ENCODE assay signal across 11 mouse cellular contexts in the genomic region with DNA sequence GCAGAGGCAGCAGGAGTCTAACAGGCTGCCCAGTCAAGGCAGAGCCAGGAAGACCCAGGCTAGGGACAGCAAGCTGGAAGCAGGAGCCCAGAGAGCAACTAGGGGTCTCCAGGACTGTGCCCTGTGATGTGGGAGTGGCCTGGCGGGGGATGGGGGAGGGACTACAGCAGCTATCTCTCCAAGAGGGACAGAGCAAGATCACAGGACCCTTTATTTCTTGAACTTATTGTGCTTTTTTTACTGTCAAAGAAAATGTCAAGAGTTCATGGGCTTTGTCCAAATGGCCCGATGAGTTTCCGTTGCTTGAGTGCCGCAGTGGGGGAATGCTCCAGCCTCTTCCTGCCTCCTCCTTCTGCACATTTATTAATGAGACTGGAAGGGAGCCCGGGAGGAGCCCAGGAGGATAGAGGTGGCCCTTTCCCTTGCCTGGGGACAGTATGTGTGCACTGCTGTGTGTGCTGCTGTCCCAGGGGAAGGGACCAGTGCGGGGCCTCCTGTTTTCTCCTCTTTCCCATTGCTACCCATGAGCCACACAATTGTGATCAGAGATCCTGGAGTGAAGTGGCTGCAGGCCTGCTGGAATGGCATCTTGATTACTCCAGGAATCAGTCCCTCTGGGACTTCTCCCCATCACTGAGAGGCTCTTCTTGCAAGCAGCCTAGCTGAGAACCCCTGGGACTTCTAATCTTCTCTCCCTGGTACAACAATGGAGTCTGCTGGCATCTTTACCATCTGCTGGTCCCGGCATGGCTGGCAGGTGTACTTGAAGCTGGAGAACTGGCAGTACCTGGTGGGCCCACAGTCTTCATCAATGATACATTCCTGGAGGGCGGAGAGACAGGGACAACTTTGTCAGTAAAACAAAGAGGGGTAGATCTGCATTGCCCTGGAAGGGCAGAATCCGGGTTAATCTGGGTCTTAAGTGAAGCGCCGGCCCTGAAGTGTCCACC. TPM values are rescaled to one million over a fixed set of nuclear protein-coding genes. Genes with fewer than 3 reads are reported as not detected.
DNase-seq lines count a peak whose midpoint lies in the region; ATAC-seq and TF ChIP-seq lines count a peak whose summit lies in the region.
"Had no signal": no experiment of that assay in that cellular context is flagged by ENCODE, and none has a peak within 500 bp of the region (broad histone marks: within the 10 kb centered on the region; RNA-seq: fewer than 3 reads in every experiment).

No protein-coding gene starts in this region.

- H3K27ac ChIP-seq in heart, adult 2 months, result no peak overlapping the region
- H3K27ac ChIP-seq in stomach, embryonic 16.5 days (ENCODE audit: low read length), result no peak overlapping the region
- no peak overlapping the region for H3K27ac ChIP-seq in stomach, postnatal 0 days (replicated peaks)
- 0 out of 2 replicates have a peak overlapping the region, but pooled peaks have one; percentile 22 for H3K27ac ChIP-seq in heart, postnatal 0 days (ENCODE audit: low read depth)
- H3K27ac ChIP-seq: macrophage; neural tube, embryonic 12.5 days had no signal

- intact Hi-C loops in heart, adult 2 months (cut with DNase I), result no loop called here
- intact Hi-C loops in left cerebral cortex, postnatal 36 days (cut with DNase I), result loop anchor here (5.0 kb wide), 1 partner anchor 56 kb away; no protein-coding TSS in a partner anchor

- peaks cover 2% of the 10 kb centered on the region for H3K4me1 ChIP-seq in heart, adult 2 months (ENCODE audit: control insufficient read depth, insufficient read depth, low read length)
- no peaks in the 10 kb centered on the region for H3K4me1 ChIP-seq in stomach, embryonic 16.5 days (ENCODE audit: control insufficient read depth, insufficient read depth, low read length)
- no peaks in the 10 kb centered on the region for H3K4me1 ChIP-seq in stomach, postnatal 0 days (replicated peaks; ENCODE audit: control insufficient read depth, insufficient read depth)
- peaks cover 9% of the 10 kb centered on the region; the same call in 1 of the 2 replicates for H3K4me1 ChIP-seq in heart, postnatal 0 days (ENCODE audit: control insufficient read depth, insufficient read depth)

- TF ChIP-seq EP300 in heart, adult 2 months (IDR thresholded peaks at IDR 0.05; ENCODE audit: insufficient read depth, low read depth, low read length), result no peak
- TF ChIP-seq EP300 in stomach, postnatal 0 days (optimal IDR thresholded peaks at IDR 0.05), result no peak
- no peak for TF ChIP-seq EP300 in heart, postnatal 0 days (IDR thresholded peaks at IDR 0.05; ENCODE audit: low read depth)

- TF ChIP-seq CTCF in heart, adult 2 months (IDR thresholded peaks at IDR 0.05), result no peak
- no peak for TF ChIP-seq CTCF in stomach, postnatal 0 days (IDR thresholded peaks at IDR 0.05; ENCODE audit: low read depth)
- TF ChIP-seq CTCF in heart, postnatal 0 days (IDR thresholded peaks at IDR 0.05; ENCODE audit: low read depth), result no peak

- WGBS in heart, adult 2 months, result 59% methylated on average over 11 of the region's 11 CpGs
- WGBS in stomach, embryonic 16.5 days, result 70% methylated on average over 11 of the region's 11 CpGs
- WGBS in stomach, postnatal 0 days, result 73% methylated on average over 11 of the region's 11 CpGs
- WGBS in heart, postnatal 0 days, result 63% methylated on average over 11 of the region's 11 CpGs

- peak; percentile 27; the same call in 1 of the 2 replicates for ATAC-seq in stomach, embryonic 16.5 days (ENCODE audit: insufficient read depth, low FRiP score)
- ATAC-seq in stomach, postnatal 0 days (ENCODE audit: low FRiP score, low TSS enrichment), result no peak
- peak; percentile 19; the same call in 1 of the 2 replicates for ATAC-seq in heart, postnatal 0 days (ENCODE audit: insufficient read depth, low read depth)
- no peak for ATAC-seq in megakaryocyte, adult 5-6 weeks (ENCODE audit: poor library complexity, severe bottlenecking)

- H3K4me2 ChIP-seq in stomach, embryonic 16.5 days (ENCODE audit: low read depth, low read length), result no peak overlapping the region
- H3K4me2 ChIP-seq in stomach, postnatal 0 days (replicated peaks; ENCODE audit: low read depth), result no peak overlapping the region
- no peak overlapping the region for H3K4me2 ChIP-seq in heart, postnatal 0 days (ENCODE audit: low read depth, low read length)
- H3K4me2 ChIP-seq: neural tube, embryonic 12.5 days had no signal

- TF ChIP-seq POLR2A in heart, adult 2 months (IDR thresholded peaks at IDR 0.05; ENCODE audit: insufficient read depth, low read depth, low read length), result no peak

- H3K36me3 ChIP-seq in heart, adult 2 months (ENCODE audit: control insufficient read depth, insufficient read depth, low read length), result no peaks in the 10 kb centered on the region
- H3K36me3 ChIP-seq in stomach, embryonic 16.5 days (ENCODE audit: control insufficient read depth, insufficient read depth, low read length), result no peaks in the 10 kb centered on the region
- H3K36me3 ChIP-seq in stomach, postnatal 0 days (ENCODE audit: control insufficient read depth, insufficient read depth, low read length), result no peaks in the 10 kb centered on the region
- peaks cover 5% of the 10 kb centered on the region; the same call in 1 of the 2 replicates for H3K36me3 ChIP-seq in heart, postnatal 0 days (replicated peaks; ENCODE audit: control insufficient read depth, insufficient read depth, low read length)
- H3K36me3 ChIP-seq: neural tube, embryonic 12.5 days had no signal

- H3K4me3 ChIP-seq in heart, adult 2 months, result no peak overlapping the region
- no peak overlapping the region for H3K4me3 ChIP-seq in stomach, embryonic 16.5 days (replicated peaks; ENCODE audit: low read length)
- no peak overlapping the region for H3K4me3 ChIP-seq in stomach, postnatal 0 days (ENCODE audit: low read depth, low read length)
- no peak overlapping the region for H3K4me3 ChIP-seq in heart, postnatal 0 days (ENCODE audit: low read depth, low read length)
- H3K4me3 ChIP-seq: neural tube, embryonic 12.5 days had no signal

- DNase-seq in heart, adult 8-10 months (ENCODE audit: low spot score), result peak; percentile 41
- DNase-seq in heart, adult 2 months, result no peak
- no peak for DNase-seq in stomach, postnatal 0 days (ENCODE audit: low spot score)
- no peak for DNase-seq in heart, postnatal 0 days (ENCODE audit: low spot score)
- DNase-seq in urinary bladder, postnatal 10 days (ENCODE audit: low spot score), result no peak
- no peak for DNase-seq in left cerebral cortex, postnatal 36 days (ENCODE audit: low spot score in 2 of 2)
- DNase-seq: spleen, adult 18-20 months had no signal

- H3K79me2 ChIP-seq in heart, adult 2 months (replicated peaks; ENCODE audit: control insufficient read depth, insufficient read depth, low read length), result no peaks in the 10 kb centered on the region

- H3K27me3 ChIP-seq in heart, adult 2 months (ENCODE audit: control insufficient read depth, insufficient read depth, low read length), result no peaks in the 10 kb centered on the region
- H3K27me3 ChIP-seq in stomach, embryonic 16.5 days (ENCODE audit: control insufficient read depth, insufficient read depth, low read length), result no peaks in the 10 kb centered on the region
- H3K27me3 ChIP-seq in stomach, postnatal 0 days (ENCODE audit: control insufficient read depth, insufficient read depth, low read length), result no peaks in the 10 kb centered on the region
- no peaks in the 10 kb centered on the region for H3K27me3 ChIP-seq in heart, postnatal 0 days (ENCODE audit: control insufficient read depth, insufficient read depth, low read length)
- H3K27me3 ChIP-seq: neural tube, embryonic 12.5 days had no signal

- no peaks in the 10 kb centered on the region for H3K9me3 ChIP-seq in stomach, embryonic 16.5 days (replicated peaks; ENCODE audit: control insufficient read depth, low read length)
- no peaks in the 10 kb centered on the region for H3K9me3 ChIP-seq in stomach, postnatal 0 days (ENCODE audit: control insufficient read depth, low read length)
- no peaks in the 10 kb centered on the region for H3K9me3 ChIP-seq in heart, postnatal 0 days (replicated peaks; ENCODE audit: control insufficient read depth, low read length)
- H3K9me3 ChIP-seq: neural tube, embryonic 12.5 days had no signal

- H3K9ac ChIP-seq in heart, adult 2 months (ENCODE audit: low read depth, low read length), result no peak overlapping the region
- H3K9ac ChIP-seq in stomach, embryonic 16.5 days (ENCODE audit: low read length), result no peak overlapping the region
- no peak overlapping the region for H3K9ac ChIP-seq in stomach, postnatal 0 days (ENCODE audit: low read length)
- no peak overlapping the region for H3K9ac ChIP-seq in heart, postnatal 0 days (replicated peaks; ENCODE audit: low read depth, low read length)
- H3K9ac ChIP-seq: neural tube, embryonic 12.5 days had no signal

RNA-seq across cellular contexts. Expression of a gene that starts 37.7 kb away (rescaled TPM):
- 10 to 100 TPM; 34.3 to 54.4 (median 46.8) TPM for total RNA-seq in heart, adult 8-10 months (2022)
- total RNA-seq in heart, adult 2 months (2021), result 10 to 100 TPM; 45.1 to 45.7 TPM
- polyA plus RNA-seq in heart, adult 2 months (2012; rRNA removed), result 48.3 and 52.1 TPM in 2 replicates
- polyA plus RNA-seq in stomach, embryonic 16.5 days (2015; fragmentation: Nextera tagmentation; extraction: Ambion mirVana), result 45.4 and 53.6 TPM in 2 replicates
- polyA plus RNA-seq in stomach, postnatal 0 days (2015; fragmentation: Nextera tagmentation; extraction: Ambion mirVana), result 39.1 and 40.0 TPM in 2 replicates
- 53.8 and 56.0 TPM in 2 replicates for total RNA-seq in heart, postnatal 0 days (2014; rRNA removed; ENCODE audit: low replicate concordance)
- polyA plus RNA-seq in heart, postnatal 0 days (2015; fragmentation: Nextera tagmentation; extraction: Ambion mirVana), result 90.6 and 96.6 TPM in 2 replicates
- total RNA-seq in left cerebral cortex, postnatal 36 days (2021), result 100 to 1,000 TPM; 136 to 236 TPM
- 0.16 TPM in 1 of 2 replicates, not detected in the other for total RNA-seq in megakaryocyte, adult 5-6 weeks (2015)
- not detected in 2 replicates for total RNA-seq in megakaryocyte, adult 5-6 weeks (2017)
- polyA plus RNA-seq: macrophage had no signal

Comparison
In these comparisons a context has a peak if more than half of its experiments do, and no peak if none do; other contexts are left out.
1. ATAC-seq: peak in stomach, embryonic 16.5 days (single experiment) and heart, postnatal 0 days (single experiment); none in stomach, postnatal 0 days (single experiment) and megakaryocyte, adult 5-6 weeks (single experiment).
2. RNA of a gene that starts 37.7 kb away (total RNA-seq): 136 to 236 TPM in left cerebral cortex, postnatal 36 days, 53.8 to 56.0 TPM in heart, postnatal 0 days, 34.3 to 54.4 TPM in heart, adult 8-10 months and 45.1 to 45.7 TPM in heart, adult 2 months; 0.16 TPM in megakaryocyte, adult 5-6 weeks; every median in the first group is over 10 times any median in the second.